Mouse (Mus musculus) forebrain, embryonic 11.5 days (tissue): Measurements from ENCODE around the gene Serpinb6e. TPM values are rescaled to one million over a fixed set of nuclear protein-coding genes. Genes with fewer than 3 reads are reported as not detected.

ENCODE experiments used
- ATAC-seq: fragments of 200-750 bp; cut with Nextera tagmentation; replicated peaks from 2 replicates; pipeline ENCODE4 v1.8.0; 2017; ENCODE audit warnings: moderate TSS enrichment; ENCODE audit not compliant: low FRiP score
- DNase-seq: peaks from one replicate; pipeline ENCODE4 v3.0.0-alpha.2; 2017; ENCODE audit warnings: low spot score
- H3K27ac ChIP-seq: fragments of 300-500 bp; sonication (generic); 2 replicates; pipeline ENCODE4 v1.5.1; 2014; ENCODE audit warnings: low read depth, low read length
- H3K27me3 ChIP-seq: fragments of 300-500 bp; sonication (generic); 2 replicates; pipeline ENCODE4 v1.6.1; 2014; ENCODE audit warnings: mild to moderate bottlenecking, low read length, mixed read lengths; ENCODE audit not compliant: control insufficient read depth, insufficient read depth
- H3K36me3 ChIP-seq: fragments of 300-500 bp; sonication (generic); 2 replicates; pipeline ENCODE4 v1.6.1; 2014; ENCODE audit warnings: mild to moderate bottlenecking, low read length, moderate library complexity, mixed read lengths; ENCODE audit not compliant: control insufficient read depth, insufficient read depth
- H3K4me1 ChIP-seq: fragments of 300-500 bp; sonication (generic); replicated peaks from 2 replicates; pipeline ENCODE4 v1.6.1; 2014; ENCODE audit warnings: low read length, mixed read lengths; ENCODE audit not compliant: control insufficient read depth, insufficient read depth
- H3K4me2 ChIP-seq: fragments of 300-500 bp; sonication (generic); 2 replicates; pipeline ENCODE4 v1.6.1; 2014; ENCODE audit warnings: low read depth, mild to moderate bottlenecking, low read length, moderate library complexity, mixed read lengths; ENCODE audit not compliant: severe bottlenecking
- H3K4me3 ChIP-seq: fragments of 300-500 bp; sonication (generic); 2 replicates; pipeline ENCODE4 v1.5.1; 2014; ENCODE audit warnings: low read depth, low read length
- H3K9ac ChIP-seq: fragments of 300-500 bp; sonication (generic); 2 replicates; pipeline ENCODE4 v1.6.1; 2014; ENCODE audit warnings: low read length
- H3K9me3 ChIP-seq: fragments of 300-500 bp; sonication (generic); 2 replicates; pipeline ENCODE4 v1.6.1; 2016; ENCODE audit warnings: low read length, mixed read lengths; ENCODE audit not compliant: control insufficient read depth
- WGBS: fragments of 180-500 bp; shearing (Covaris S2); extraction: QIAGEN DNeasy Blood & Tissue Kit; methylation state at CpG from one replicate; pipeline ENCODE4 v1.1.7; 2014; 5-methylcytosine and 5-hydroxymethylcytosine counted together
- polyA plus RNA-seq: library from polyadenylated mRNA; unstranded; fragments of >200 nt; fragmentation: Nextera tagmentation; extraction: Ambion mirVana; gene quantifications from 2 replicates; pipeline ENCODE4 v1.2.1, GENCODE M21; 2014

Serpinb6e gene
- polyA plus RNA-seq: not detected in 2 replicates

DNA sequence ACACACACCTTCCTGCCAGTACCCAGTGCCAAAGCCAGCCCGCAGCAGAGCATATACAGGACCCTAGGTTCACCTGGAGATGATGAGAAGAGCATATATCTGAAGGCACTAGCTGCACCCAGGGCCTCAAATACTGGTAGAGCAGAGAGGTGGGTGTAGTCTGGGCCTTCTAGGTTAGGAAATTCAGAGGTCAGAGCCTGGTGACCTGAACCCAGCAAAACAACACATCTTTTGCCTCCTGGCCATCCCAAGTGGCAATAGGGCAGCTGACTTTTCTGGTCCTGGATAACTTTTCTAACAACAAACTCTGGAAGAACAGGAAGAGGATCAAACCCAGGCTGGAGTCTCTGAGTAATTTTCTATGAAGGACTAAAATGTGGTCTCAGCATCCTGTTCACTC, at the start of gene Serpinb6e:
TSS of gene Serpinb6e (minus strand) at position 101 of the 400 bp plus-strand sequence.
- no peak within 1 kb of the TSS for H3K27ac ChIP-seq
- no peaks in the 10 kb centered on the region for H3K27me3 ChIP-seq
- no peak within 1 kb of the TSS for H3K9ac ChIP-seq
- H3K4me3 ChIP-seq: no peak within 1 kb of the TSS
- no peak for DNase-seq
- no peak for ATAC-seq
- no peaks in the 10 kb centered on the region for H3K36me3 ChIP-seq
- no peaks in the 10 kb centered on the region for H3K4me1 ChIP-seq
- H3K4me2 ChIP-seq: no peak within 1 kb of the TSS
- H3K9me3 ChIP-seq: no peaks in the 10 kb centered on the region
- WGBS: 61% methylated on average over 1 of the region's 1 CpGs

- no peak for DNase-seq
- Histone ChIP-seq H3K27ac (no peak overlapping the region), H3K4me2 (no peak overlapping the region), H3K4me3 (no peak overlapping the region), H3K9me3 (peaks cover 3% of the 10 kb centered on the region; the same call in 1 of the 2 replicates), H3K36me3 (no peaks in the 10 kb centered on the region), H3K9ac (no peak overlapping the region), H3K4me1 (no peaks in the 10 kb centered on the region), H3K27me3 (no peaks in the 10 kb centered on the region)
- no peak for ATAC-seq
- 76% methylated on average over 2 of the region's 2 CpGs for WGBS
These were observed 12.5 kb downstream of the Serpinb6e start for GRCm38 (mm10) chr13:33830751-33831150.

DNA sequence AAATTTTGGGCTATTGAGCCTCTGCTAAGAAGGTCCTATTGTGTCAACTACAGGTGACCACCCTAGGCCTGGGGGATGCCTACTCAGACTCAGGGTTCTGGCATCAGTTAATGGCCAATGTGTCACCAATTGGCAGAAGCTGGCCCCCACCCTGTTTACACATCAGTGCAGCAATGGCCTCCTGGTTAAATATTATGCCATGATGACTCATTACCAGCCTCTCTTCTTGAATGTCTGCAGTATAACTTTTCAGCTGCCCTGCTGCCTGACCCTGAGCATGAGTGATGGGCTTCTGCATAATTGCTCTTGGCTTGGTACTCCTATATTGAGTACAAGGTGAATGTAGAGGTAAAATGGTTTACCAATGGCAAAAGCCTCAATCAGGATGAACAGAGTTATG, 19.8 kb downstream of the Serpinb6e start:
- Histone ChIP-seq H3K4me3 (no peak overlapping the region), H3K27me3 (no peaks in the 10 kb centered on the region), H3K27ac (no peak overlapping the region), H3K4me2 (no peak overlapping the region), H3K9me3 (peaks cover 3% of the 10 kb centered on the region; the same call in 1 of the 2 replicates), H3K9ac (no peak overlapping the region), H3K36me3 (no peaks in the 10 kb centered on the region), H3K4me1 (no peaks in the 10 kb centered on the region)
- DNase-seq (no peak), ATAC-seq (no peak)

- DNase-seq: no peak
- 80% methylated on average over 5 of the region's 5 CpGs for WGBS
These were observed 21.6 kb downstream of the Serpinb6e start for GRCm38 (mm10) chr13:33821490-33822143.

More at GRCm38 (mm10) chr13:33821490-33822143, 21.6 kb downstream of the Serpinb6e start:
- no peak overlapping the region for H3K4me2 ChIP-seq
- H3K27me3 ChIP-seq: no peaks in the 10 kb centered on the region
- no peak overlapping the region for H3K27ac ChIP-seq
- H3K4me1 ChIP-seq: no peaks in the 10 kb centered on the region
- no peak overlapping the region for H3K9ac ChIP-seq
- H3K36me3 ChIP-seq: no peaks in the 10 kb centered on the region
- no peak for ATAC-seq
- no peak overlapping the region for H3K4me3 ChIP-seq
- H3K9me3 ChIP-seq: no peaks in the 10 kb centered on the region

Other genes starting within 250 kb of the Serpinb6e start
- gene Serpinb6d, start 182.0 kb downstream of the Serpinb6e start, polyA plus RNA-seq: not detected in 2 replicates
- gene Serpinb6c, start 62.3 kb upstream of the Serpinb6e start, polyA plus RNA-seq: 0.29 TPM in 1 of 2 replicates, not detected in the other
- gene Nqo2, start 121.3 kb upstream of the Serpinb6e start, polyA plus RNA-seq: 16.1 and 16.7 TPM in 2 replicates
- gene Ripk1, start 159.0 kb upstream of the Serpinb6e start, polyA plus RNA-seq: 9.8 and 11.3 TPM in 2 replicates
- gene Serpinb6a, start 159.4 kb upstream of the Serpinb6e start, polyA plus RNA-seq: 31.8 and 39.1 TPM in 2 replicates
- 33.3 and 33.8 TPM in 2 replicates for gene Bphl, start 194.2 kb upstream of the Serpinb6e start, polyA plus RNA-seq
- 185 and 229 TPM in 2 replicates for gene Tubb2a, start 234.6 kb upstream of the Serpinb6e start, polyA plus RNA-seq